Mouse (Mus musculus) heart, postnatal 0 days (tissue): ENCODE measurements around the gene Olfr619. TPM values are rescaled to one million over a fixed set of nuclear protein-coding genes. Genes with fewer than 3 reads are reported as not detected.

ENCODE experiments used
- ATAC-seq: fragments of 200-750 bp; cut with Nextera tagmentation; 2 replicates; pipeline ENCODE4 v1.8.0; 2017; ENCODE audit warnings: low read depth, moderate number of reproducible peaks, moderate library complexity; ENCODE audit not compliant: insufficient read depth
- DNase-seq: peaks from one replicate; pipeline ENCODE4 v3.0.0-alpha.2; 2016; ENCODE audit warnings: low spot score
- H3K27ac ChIP-seq: fragments of 300-500 bp; sonication (generic); 2 replicates; pipeline ENCODE4 v1.5.1; 2014; ENCODE audit warnings: low read depth, mild to moderate bottlenecking
- H3K27me3 ChIP-seq: fragments of 300-500 bp; sonication (generic); 2 replicates; pipeline ENCODE4 v1.6.1; 2014; ENCODE audit warnings: low read length, mixed read lengths; ENCODE audit not compliant: control insufficient read depth, insufficient read depth
- H3K36me3 ChIP-seq: fragments of 300-500 bp; sonication (generic); replicated peaks from 2 replicates; pipeline ENCODE4 v1.6.1; 2014; ENCODE audit warnings: low read length, mixed read lengths; ENCODE audit not compliant: control insufficient read depth, insufficient read depth
- H3K4me1 ChIP-seq: fragments of 300-500 bp; sonication (generic); 2 replicates; pipeline ENCODE4 v1.6.1; 2014; ENCODE audit warnings: antibody characterized with exemption; ENCODE audit not compliant: control insufficient read depth, insufficient read depth
- H3K4me2 ChIP-seq: fragments of 300-500 bp; sonication (generic); 2 replicates; pipeline ENCODE4 v1.6.1; 2014; ENCODE audit warnings: low read depth, mild to moderate bottlenecking, low read length, moderate library complexity
- H3K4me3 ChIP-seq: fragments of 300-500 bp; sonication (generic); 2 replicates; pipeline ENCODE4 v1.5.1; 2014; ENCODE audit warnings: low read depth, low read length
- H3K9ac ChIP-seq: fragments of 300-500 bp; sonication (generic); replicated peaks from 2 replicates; pipeline ENCODE4 v1.6.1; 2014; ENCODE audit warnings: low read depth, low read length, mixed read lengths
- H3K9me3 ChIP-seq: fragments of 300-500 bp; sonication (generic); replicated peaks from 2 replicates; pipeline ENCODE4 v1.6.1; 2016; ENCODE audit warnings: low read length; ENCODE audit not compliant: control insufficient read depth
- CTCF ChIP-seq: IDR thresholded peaks from 2 replicates; pipeline ENCODE4 v1.5.1; 2016; ENCODE audit warnings: antibody characterized with exemption, control low read depth, low read depth
- EP300 ChIP-seq: IDR thresholded peaks from 2 replicates; pipeline ENCODE4 v1.6.1; 2016; ENCODE audit warnings: antibody characterized with exemption, low read depth
- WGBS: fragments of 180-500 bp; shearing (Covaris S2); extraction: QIAGEN DNeasy Blood & Tissue Kit; methylation state at CpG from one replicate; pipeline ENCODE4 v1.1.7; 2014; 5-methylcytosine and 5-hydroxymethylcytosine counted together
- polyA plus RNA-seq: library from polyadenylated mRNA; unstranded; fragments of >200 nt; fragmentation: Nextera tagmentation; extraction: Ambion mirVana; gene quantifications from 2 replicates; pipeline ENCODE4 v1.2.1, GENCODE M21; 2015
- total RNA-seq: library from RNA; depleted of rRNA; stranded (reverse); fragments of >200 nt; gene quantifications from 2 replicates; pipeline ENCODE4 v1.2.3, GENCODE M21; 2014; ENCODE audit warnings: low replicate concordance; rRNA removed

The Olfr619 gene
- total RNA-seq (not detected in 2 replicates), polyA plus RNA-seq (not detected in 2 replicates)

GRCm38 (mm10) chr7:103600275-103600674 is at the start of gene Olfr619:
Gene Olfr619 (plus strand): TSS chr7:103600575.
- H3K9me3 ChIP-seq: no peaks in the 10 kb centered on the region
- H3K27ac ChIP-seq: no peak within 1 kb of the TSS

DNA sequence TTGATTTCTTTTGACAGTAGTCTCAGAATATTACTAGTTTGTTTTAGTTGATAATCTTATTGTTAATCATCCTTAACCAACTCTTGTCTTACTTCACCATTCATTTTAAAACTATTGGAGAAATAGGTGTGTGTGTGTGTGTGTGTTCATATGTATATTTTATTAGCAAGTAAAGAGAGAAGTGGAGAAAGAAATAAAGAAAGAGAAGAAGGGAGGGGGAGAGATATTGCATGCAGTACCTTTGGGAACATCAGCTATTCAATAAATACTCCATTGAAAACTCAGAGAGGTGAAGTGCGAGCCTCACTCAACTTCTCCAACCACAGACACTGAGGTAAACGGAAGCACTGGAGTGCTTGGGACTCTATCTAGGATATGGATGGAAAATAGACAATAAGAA is 44.6 kb upstream of the Olfr619 start, which contains the start of gene Olfr615:
Olfr615 (plus strand) TSS at position 301 of the 400 bp plus-strand sequence.
- H3K9me3 ChIP-seq: no peaks in the 10 kb centered on the region
- WGBS: 79% methylated on average over 2 of the region's 2 CpGs
- H3K9ac ChIP-seq: no peak within 1 kb of the TSS
- no peaks in the 10 kb centered on the region for H3K4me1 ChIP-seq
- H3K4me2 ChIP-seq: no peak within 1 kb of the TSS
- DNase-seq (no peak), ATAC-seq (no peak)
- no peaks in the 10 kb centered on the region for H3K36me3 ChIP-seq
- H3K27ac ChIP-seq: no peak within 1 kb of the TSS
- no peak within 1 kb of the TSS for H3K4me3 ChIP-seq
- H3K27me3 ChIP-seq: no peaks in the 10 kb centered on the region
- TF ChIP-seq EP300 (no peak), CTCF (no peak)

More at GRCm38 (mm10) chr7:103600275-103600674, at the start of gene Olfr619:
- ATAC-seq: no peak
- H3K27me3 ChIP-seq: no peaks in the 10 kb centered on the region
- no peak within 1 kb of the TSS for H3K4me2 ChIP-seq
- TF ChIP-seq CTCF (no peak), EP300 (no peak)
- DNase-seq: no peak
- H3K9ac ChIP-seq: no peak within 1 kb of the TSS
- no peaks in the 10 kb centered on the region for H3K4me1 ChIP-seq
- H3K4me3 ChIP-seq: no peak within 1 kb of the TSS
- no peaks in the 10 kb centered on the region for H3K36me3 ChIP-seq

DNA sequence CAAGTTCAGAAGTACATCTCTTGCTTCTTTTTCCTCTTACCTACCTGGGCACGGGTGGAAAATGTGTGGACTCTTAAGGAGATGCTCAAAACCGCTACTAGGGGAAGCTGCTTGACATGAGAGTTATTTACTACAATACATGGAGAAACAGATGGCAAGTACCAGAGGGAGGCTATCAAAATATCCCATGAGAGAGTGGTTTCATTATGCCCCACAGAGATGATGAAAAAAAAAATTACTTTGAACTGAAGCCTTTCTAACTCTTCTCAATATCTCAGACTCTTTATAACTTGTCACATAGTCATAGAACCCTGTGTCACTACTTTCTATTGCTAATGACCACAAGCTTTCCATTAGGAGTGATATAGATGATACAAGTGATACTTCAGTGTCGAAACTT is 31.3 kb upstream of the Olfr619 start, which contains the start of gene Olfr616:
Olfr616 (minus strand) TSS at position 101 of the 400 bp plus-strand sequence.
- ATAC-seq (no peak), DNase-seq (no peak)
- Histone ChIP-seq H3K9ac (no peak within 1 kb of the TSS), H3K4me1 (no peaks in the 10 kb centered on the region), H3K9me3 (no peaks in the 10 kb centered on the region), H3K27ac (no peak within 1 kb of the TSS), H3K36me3 (no peaks in the 10 kb centered on the region), H3K4me3 (no peak within 1 kb of the TSS), H3K4me2 (no peak within 1 kb of the TSS), H3K27me3 (no peaks in the 10 kb centered on the region)
- 83% methylated on average over 3 of the region's 3 CpGs for WGBS
- TF ChIP-seq EP300 (no peak), CTCF (no peak)

GRCm38 (mm10) chr7:103572761-103573160 is 27.6 kb upstream of the Olfr619 start, which contains the start of gene Olfr617:
Gene Olfr617 (plus strand): TSS chr7:103573061.
- ATAC-seq: no peak
- WGBS: 64% methylated on average over 1 of the region's 1 CpGs
- TF ChIP-seq CTCF (no peak), EP300 (no peak)

DNA sequence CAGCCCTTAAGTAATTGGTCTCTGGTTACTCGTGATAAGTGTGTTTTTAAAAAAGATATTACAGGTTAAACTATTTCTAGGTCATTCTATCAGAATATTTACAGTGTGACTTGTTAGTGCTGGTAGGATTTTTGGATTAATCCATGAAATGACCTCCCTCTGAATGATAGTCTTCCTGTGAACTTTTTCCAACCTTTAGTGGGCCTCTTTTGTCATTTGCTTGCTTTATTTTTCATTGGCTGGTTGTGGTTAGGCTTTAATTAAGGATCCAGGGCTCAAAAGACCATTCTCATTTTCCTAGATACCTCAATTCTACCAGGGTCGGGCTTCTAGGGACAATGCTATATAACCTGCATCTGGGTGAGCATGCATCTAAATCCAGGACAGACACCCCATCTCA is 10.6 kb upstream of the Olfr619 start, which contains the start of gene Olfr618:
Olfr618 (plus strand) TSS at position 301 of the 400 bp plus-strand sequence.
- Histone ChIP-seq H3K27me3 (no peaks in the 10 kb centered on the region), H3K36me3 (no peaks in the 10 kb centered on the region), H3K9me3 (no peaks in the 10 kb centered on the region), H3K27ac (no peak within 1 kb of the TSS), H3K4me2 (no peak within 1 kb of the TSS), H3K4me1 (no peaks in the 10 kb centered on the region), H3K9ac (no peak within 1 kb of the TSS), H3K4me3 (no peak within 1 kb of the TSS)
- 51% methylated on average over 2 of the region's 2 CpGs for WGBS
- DNase-seq (no peak), ATAC-seq (no peak)
- TF ChIP-seq EP300 (no peak), CTCF (no peak)

More at GRCm38 (mm10) chr7:103572761-103573160, 27.6 kb upstream of the Olfr619 start, which contains the start of gene Olfr617:
- Histone ChIP-seq H3K4me1 (no peaks in the 10 kb centered on the region), H3K27ac (no peak within 1 kb of the TSS), H3K9ac (no peak within 1 kb of the TSS), H3K27me3 (no peaks in the 10 kb centered on the region), H3K4me2 (no peak within 1 kb of the TSS), H3K36me3 (no peaks in the 10 kb centered on the region), H3K9me3 (no peaks in the 10 kb centered on the region), H3K4me3 (no peak within 1 kb of the TSS)
- DNase-seq: no peak

GRCm38 (mm10) chr7:103607425-103607824 is 7.0 kb downstream of the Olfr619 start:
- DNase-seq (no peak), ATAC-seq (no peak)
- H3K36me3 ChIP-seq: no peaks in the 10 kb centered on the region
- WGBS: 72% methylated on average over 2 of the region's 2 CpGs
- H3K27me3 ChIP-seq: no peaks in the 10 kb centered on the region
- H3K4me3 ChIP-seq: no peak overlapping the region
- no peak overlapping the region for H3K9ac ChIP-seq
- TF ChIP-seq EP300 (no peak), CTCF (no peak)
- H3K4me1 ChIP-seq: no peaks in the 10 kb centered on the region
- no peaks in the 10 kb centered on the region for H3K9me3 ChIP-seq
- H3K4me2 ChIP-seq: no peak overlapping the region
- no peak overlapping the region for H3K27ac ChIP-seq
